Mouse (Mus musculus) heart, adult 11 months (tissue): ENCODE measurements around the gene Cldn3.
A peak's percentile ranks its signal among the peaks of the same experiment; 100 is the strongest.

ENCODE experiments used
- DNase-seq: peaks from one replicate; pipeline ENCODE4 v3.0.0; 2022

Gene Cldn3

GRCm38 (mm10) chr5:135007802-135008571, 22.0 kb downstream of the Cldn3 start:
- peak; percentile 94 for DNase-seq

GRCm38 (mm10) chr5:135008671-135009589, 22.9 kb downstream of the Cldn3 start, which contains the start of gene Abhd11:
TSS of gene Abhd11 (plus strand) at chr5:135009152.
- DNase-seq: peak; percentile 100

GRCm38 (mm10) chr5:135009590-135010319, 23.7 kb downstream of the Cldn3 start:
- peak; percentile 99 for DNase-seq

GRCm38 (mm10) chr5:135010320-135010709, 24.3 kb downstream of the Cldn3 start:
- DNase-seq: peak; percentile 94

- DNase-seq: peak; percentile 94
Measured at GRCm38 (mm10) chr5:135010841-135011743, 25.1 kb downstream of the Cldn3 start.

GRCm38 (mm10) chr5:135011809-135012613, 26.0 kb downstream of the Cldn3 start:
- DNase-seq: peak; percentile 94

- peak; percentile 96 for DNase-seq
Measured at GRCm38 (mm10) chr5:135012671-135013441, 26.8 kb downstream of the Cldn3 start.

- peak; percentile 97 for DNase-seq
Measured at GRCm38 (mm10) chr5:135015497-135015896, 29.5 kb downstream of the Cldn3 start.

GRCm38 (mm10) chr5:135016224-135016759, 30.3 kb downstream of the Cldn3 start:
- no peak for DNase-seq

GRCm38 (mm10) chr5:135021814-135022213, 35.8 kb downstream of the Cldn3 start:
- DNase-seq: peak; percentile 96

GRCm38 (mm10) chr5:135023344-135024173, 37.5 kb downstream of the Cldn3 start, which contains the start of gene Stx1a:
TSS of gene Stx1a (plus strand) at chr5:135023482.
- DNase-seq: peak; percentile 99

GRCm38 (mm10) chr5:135024665-135025224, 38.7 kb downstream of the Cldn3 start:
- peak; percentile 94 for DNase-seq

- no peak for DNase-seq
Measured at GRCm38 (mm10) chr5:135025899-135026298, 39.9 kb downstream of the Cldn3 start.

GRCm38 (mm10) chr5:135029007-135029854, 43.2 kb downstream of the Cldn3 start:
- no peak for DNase-seq

- DNase-seq: no peak
Measured at GRCm38 (mm10) chr5:135032581-135032980, 46.6 kb downstream of the Cldn3 start.

- DNase-seq: no peak
Measured at GRCm38 (mm10) chr5:135034593-135034992, 48.6 kb downstream of the Cldn3 start.

- no peak for DNase-seq
Measured at GRCm38 (mm10) chr5:135035608-135036359, 49.8 kb downstream of the Cldn3 start.
